ENCODE assay signal across 11 mouse cellular contexts in the genomic region with DNA sequence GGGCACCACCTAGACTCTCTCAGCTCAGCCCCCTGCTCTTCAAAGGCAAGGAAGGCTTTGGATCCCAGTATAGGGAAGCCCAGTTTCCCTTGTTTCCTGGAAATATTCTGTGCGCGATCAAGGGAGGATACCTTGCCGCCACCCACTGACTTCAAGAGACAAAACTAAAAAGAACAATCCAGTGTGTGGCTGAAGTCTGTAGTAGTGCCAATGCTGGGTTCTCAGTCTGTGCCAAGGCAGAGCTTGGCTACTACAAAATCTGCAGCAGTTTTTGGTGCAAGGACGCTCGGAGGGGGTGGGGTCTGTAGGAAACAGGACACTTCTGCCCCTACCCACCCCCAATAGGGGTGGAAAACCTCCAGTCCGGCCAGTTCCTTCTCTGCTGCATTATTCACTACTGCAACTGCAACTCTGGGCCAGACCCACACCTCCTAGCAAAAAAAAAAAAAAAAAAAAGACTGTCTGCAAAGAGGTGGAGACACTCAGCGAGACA. TPM values are rescaled to one million over a fixed set of nuclear protein-coding genes. Genes with fewer than 3 reads are reported as not detected.
A peak's percentile ranks its signal among the peaks of the same experiment; 100 is the strongest.
DNase-seq lines count a peak whose midpoint lies in the region; ATAC-seq and TF ChIP-seq lines count a peak whose summit lies in the region.
"Had no signal": no experiment of that assay in that cellular context is flagged by ENCODE, and none has a peak within 500 bp of the region (broad histone marks: within the 10 kb centered on the region; RNA-seq: fewer than 3 reads in every experiment).

No protein-coding gene starts in this region.

- 54% methylated on average over 7 of the region's 7 CpGs for WGBS in heart, embryonic 11.5 days (ENCODE audit: insufficient replicate concordance)
- 40% methylated on average over 7 of the region's 7 CpGs for WGBS in forebrain, embryonic 15.5 days
- WGBS in liver, embryonic 15.5 days (ENCODE audit: insufficient replicate concordance): 53% methylated on average over 7 of the region's 7 CpGs
- 54% methylated on average over 7 of the region's 7 CpGs for WGBS in lung, postnatal 0 days

- H3K4me2 ChIP-seq in heart, embryonic 11.5 days: peak overlapping the region; percentile 87
- peak overlapping the region; percentile 94 for H3K4me2 ChIP-seq in forebrain, embryonic 15.5 days (replicated peaks)
- peak overlapping the region; percentile 40 for H3K4me2 ChIP-seq in liver, embryonic 15.5 days
- no peak overlapping the region for H3K4me2 ChIP-seq in lung, postnatal 0 days (replicated peaks; ENCODE audit: low read depth, low read length)

- DNase-seq in heart, postnatal 10 days: no peak
- DNase-seq in adipocyte (ENCODE audit: low spot score): peak; percentile 33
- no peak for DNase-seq in spleen, adult 12 weeks (ENCODE audit: low spot score)
- no peak for DNase-seq in lung, postnatal 36 days
- DNase-seq in lung, postnatal 0 days (ENCODE audit: low spot score): no peak
- DNase-seq: adrenal gland, adult 8-10 months; thymus, postnatal 4 days had no signal

- peaks cover 68% of the 10 kb centered on the region for H3K4me1 ChIP-seq in heart, embryonic 11.5 days (ENCODE audit: control insufficient read depth, insufficient read depth, low read length)
- H3K4me1 ChIP-seq in forebrain, embryonic 15.5 days: peaks cover 64% of the 10 kb centered on the region
- H3K4me1 ChIP-seq in liver, embryonic 15.5 days (replicated peaks): peaks cover 72% of the 10 kb centered on the region
- H3K4me1 ChIP-seq in lung, postnatal 0 days (ENCODE audit: insufficient read depth, low read depth, low read length): peaks cover 25% of the 10 kb centered on the region

- no peak for TF ChIP-seq CTCF in lung, postnatal 0 days (IDR thresholded peaks at IDR 0.05)

- H3K9me3 ChIP-seq in heart, embryonic 11.5 days (replicated peaks; ENCODE audit: control insufficient read depth, low read length): no peaks in the 10 kb centered on the region
- no peaks in the 10 kb centered on the region for H3K9me3 ChIP-seq in forebrain, embryonic 15.5 days
- no peaks in the 10 kb centered on the region for H3K9me3 ChIP-seq in liver, embryonic 15.5 days (replicated peaks)
- H3K9me3 ChIP-seq in lung, postnatal 0 days (ENCODE audit: low read length): no peaks in the 10 kb centered on the region

- no peak overlapping the region for H3K27ac ChIP-seq in heart, embryonic 11.5 days (ENCODE audit: low read depth, low read length)
- H3K27ac ChIP-seq in forebrain, embryonic 15.5 days (replicated peaks): no peak overlapping the region
- no peak overlapping the region for H3K27ac ChIP-seq in liver, embryonic 15.5 days (replicated peaks)
- no peak overlapping the region for H3K27ac ChIP-seq in lung, postnatal 0 days (ENCODE audit: low read length)

- TF ChIP-seq EP300 in lung, postnatal 0 days (IDR thresholded peaks at IDR 0.05): no peak

- H3K27me3 ChIP-seq in heart, embryonic 11.5 days (ENCODE audit: control insufficient read depth, insufficient read depth, low read length): no peaks in the 10 kb centered on the region
- no peaks in the 10 kb centered on the region for H3K27me3 ChIP-seq in forebrain, embryonic 15.5 days
- H3K27me3 ChIP-seq in liver, embryonic 15.5 days: peaks cover 62% of the 10 kb centered on the region
- no peaks in the 10 kb centered on the region for H3K27me3 ChIP-seq in lung, postnatal 0 days (replicated peaks; ENCODE audit: insufficient read depth, low read length)

- peak overlapping the region; percentile 28; the same call in 1 of the 2 replicates for H3K9ac ChIP-seq in heart, embryonic 11.5 days (ENCODE audit: low read depth, low read length)
- peak overlapping the region; percentile 29; the same call in 1 of the 2 replicates for H3K9ac ChIP-seq in forebrain, embryonic 15.5 days (replicated peaks)
- H3K9ac ChIP-seq in liver, embryonic 15.5 days: no peak overlapping the region
- no peak overlapping the region for H3K9ac ChIP-seq in lung, postnatal 0 days (replicated peaks; ENCODE audit: low read depth)

- no peak overlapping the region for H3K4me3 ChIP-seq in heart, embryonic 11.5 days (ENCODE audit: low read depth, low read length)
- peak overlapping the region; percentile 80 for H3K4me3 ChIP-seq in forebrain, embryonic 15.5 days
- 0 out of 2 replicates have a peak overlapping the region, but pooled peaks have one; percentile 12 for H3K4me3 ChIP-seq in liver, embryonic 15.5 days (replicated peaks)
- no peak overlapping the region for H3K4me3 ChIP-seq in lung, postnatal 0 days (ENCODE audit: low read depth, low read length)

- ATAC-seq in heart, embryonic 11.5 days (replicated peaks; ENCODE audit: insufficient number of reproducible peaks, low FRiP score, low TSS enrichment): no peak
- no peak for ATAC-seq in forebrain, embryonic 15.5 days (replicated peaks)
- no peak for ATAC-seq in liver, embryonic 15.5 days (ENCODE audit: insufficient read depth)
- no peak for ATAC-seq in lung, postnatal 0 days

- H3K36me3 ChIP-seq in heart, embryonic 11.5 days (ENCODE audit: control insufficient read depth, insufficient read depth, low read length): no peaks in the 10 kb centered on the region
- no peaks in the 10 kb centered on the region for H3K36me3 ChIP-seq in forebrain, embryonic 15.5 days
- H3K36me3 ChIP-seq in liver, embryonic 15.5 days (replicated peaks): no peaks in the 10 kb centered on the region
- H3K36me3 ChIP-seq in lung, postnatal 0 days (ENCODE audit: insufficient read depth, low read length): no peaks in the 10 kb centered on the region

- intact Hi-C loops in heart, postnatal 10 days (cut with DNase I): no loop called here

RNA-seq across cellular contexts. Expression of a gene that starts 3.0 kb away (rescaled TPM):
- 6.3 and 7.8 TPM in 2 replicates for polyA plus RNA-seq in heart, embryonic 11.5 days (2014; fragmentation: Nextera tagmentation; extraction: Ambion mirVana)
- 10 to 100 TPM; 32.8 to 34.4 TPM for total RNA-seq in heart, postnatal 10 days (2021)
- 14.3 and 16.3 TPM in 2 replicates for polyA plus RNA-seq in forebrain, embryonic 15.5 days (2015; fragmentation: Nextera tagmentation; extraction: Ambion mirVana)
- 1.1 and 1.4 TPM in 2 replicates for polyA plus RNA-seq in liver, embryonic 15.5 days (2015; fragmentation: Nextera tagmentation; extraction: Ambion mirVana)
- 4.1 and 4.5 TPM in 2 replicates for polyA plus RNA-seq in lung, postnatal 0 days (2015; fragmentation: Nextera tagmentation; extraction: Ambion mirVana)

RNA-seq across cellular contexts. Expression of a gene that starts 33.9 kb away (rescaled TPM):
- polyA plus RNA-seq in heart, embryonic 11.5 days (2014; fragmentation: Nextera tagmentation; extraction: Ambion mirVana): 0.28 and 0.29 TPM in 2 replicates
- 1 to 10 TPM; 1.5 to 3.2 TPM for total RNA-seq in heart, postnatal 10 days (2021)
- polyA plus RNA-seq in forebrain, embryonic 15.5 days (2015; fragmentation: Nextera tagmentation; extraction: Ambion mirVana): 1.8 and 1.9 TPM in 2 replicates
- polyA plus RNA-seq in liver, embryonic 15.5 days (2015; fragmentation: Nextera tagmentation; extraction: Ambion mirVana): 0.03 and 0.09 TPM in 2 replicates
- polyA plus RNA-seq in lung, postnatal 0 days (2015; fragmentation: Nextera tagmentation; extraction: Ambion mirVana): 0.35 and 0.57 TPM in 2 replicates
- total RNA-seq: neutrophil, adult 5-6 weeks had no signal

Comparison
In these comparisons a context has a peak if more than half of its experiments do, and no peak if none do; other contexts are left out.
1. H3K4me3 ChIP-seq: peak in forebrain, embryonic 15.5 days (single experiment) and liver, embryonic 15.5 days (single experiment); none in heart, embryonic 11.5 days (single experiment) and lung, postnatal 0 days (single experiment).
2. H3K9ac ChIP-seq: peak in heart, embryonic 11.5 days (single experiment) and forebrain, embryonic 15.5 days (single experiment); none in liver, embryonic 15.5 days (single experiment) and lung, postnatal 0 days (single experiment).